Mouse (Mus musculus) mouse embryonic stem cell (cell line): ENCODE measurements around the gene 4930467E23Rik.
"Not testable (repeated sequence)": the region's sequence is repeated elsewhere in the genome, so short reads cannot be mapped to it uniquely, and the experiment has no call there.

Source experiments
- in situ Hi-C, 2 experiments: fragments of 300-500 bp; cut with MboI; formaldehyde crosslinking; loops; 1 replicate in 1 of 2; 3 replicates in 1 of 2; pipeline ENCODE4 v1.14.3; 2019 to 2020; ENCODE audit warnings: low sequenced_read_pairs in 2 of 2, low pct_unique_long_range_greater_than_20kb in 1 of 2, mixed read lengths in 1 of 2; ENCODE audit not compliant: unreplicated experiment in 1 of 2

4930467E23Rik gene

DNA sequence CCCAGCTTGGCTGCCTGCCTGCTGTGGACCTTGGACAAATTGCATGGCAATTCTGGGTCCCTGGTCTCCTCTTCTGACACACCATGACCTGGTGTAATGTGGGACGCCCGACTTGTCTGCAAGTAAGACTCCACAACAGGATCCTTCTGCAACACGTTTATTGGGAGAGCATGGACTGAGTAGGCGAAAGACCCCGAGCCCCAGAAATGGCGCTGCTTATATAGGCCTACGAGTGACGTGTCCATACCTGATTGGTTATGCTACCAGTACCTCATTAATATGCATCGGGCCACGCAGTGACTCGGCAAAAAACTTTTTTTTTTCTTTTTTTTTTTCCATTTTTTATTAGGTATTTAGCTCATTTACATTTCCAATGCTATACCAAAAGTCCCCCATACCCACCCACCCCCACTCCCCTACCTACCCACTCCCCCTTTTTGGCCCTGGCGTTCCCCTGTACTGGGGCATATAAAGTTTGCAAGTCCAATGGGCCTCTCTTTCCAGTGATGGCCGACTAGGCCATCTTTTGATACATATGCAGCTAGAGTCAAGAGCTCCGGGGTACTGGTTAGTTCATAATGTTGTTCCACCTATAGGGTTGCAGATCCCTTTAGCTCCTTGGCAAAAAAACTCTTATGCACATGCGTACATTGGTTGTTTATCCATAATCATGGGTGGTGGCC, 21.5 kb upstream of the 4930467E23Rik start:
- in situ Hi-C loops: not testable (repeated sequence)

DNA sequence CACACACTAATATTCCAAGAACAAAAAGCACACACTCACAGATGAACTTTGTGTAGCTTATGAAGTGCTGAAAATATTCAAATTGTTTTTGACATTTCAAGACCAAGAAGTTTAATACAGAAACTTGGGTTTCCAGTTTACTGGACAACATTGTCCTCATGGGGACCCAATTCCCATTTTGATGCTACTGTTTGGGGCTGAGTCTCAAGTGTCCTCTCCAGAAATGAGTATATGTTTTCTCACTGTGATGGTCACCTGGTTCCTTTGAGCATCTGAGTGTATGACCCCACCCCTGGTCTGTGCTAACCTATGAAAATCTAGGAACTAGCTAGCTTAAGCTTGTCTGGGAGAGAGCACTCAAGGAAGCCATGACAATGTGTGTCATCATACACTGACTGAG, 20.4 kb upstream of the 4930467E23Rik start:
- in situ Hi-C loops: not testable (repeated sequence)

DNA sequence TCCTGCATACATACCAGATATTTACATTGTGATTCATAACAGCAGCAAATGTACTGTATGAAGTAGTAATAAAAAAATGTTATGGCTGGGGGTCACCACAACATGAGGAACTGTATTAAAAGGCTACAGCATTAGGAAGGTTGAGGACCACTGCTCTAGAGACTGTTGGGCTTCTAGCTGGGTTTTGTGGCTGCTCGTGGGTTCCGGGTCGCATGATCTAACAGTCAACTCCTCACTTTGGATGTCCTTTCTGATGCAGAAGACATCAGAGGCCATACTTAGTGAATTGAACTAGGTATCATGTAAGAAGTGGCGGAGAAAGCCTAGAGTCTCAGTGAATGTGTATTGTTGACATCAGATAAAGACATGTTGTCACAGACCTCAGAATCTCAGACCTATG, 19.9 kb upstream of the 4930467E23Rik start:
- in situ Hi-C loops: not testable (repeated sequence)

DNA sequence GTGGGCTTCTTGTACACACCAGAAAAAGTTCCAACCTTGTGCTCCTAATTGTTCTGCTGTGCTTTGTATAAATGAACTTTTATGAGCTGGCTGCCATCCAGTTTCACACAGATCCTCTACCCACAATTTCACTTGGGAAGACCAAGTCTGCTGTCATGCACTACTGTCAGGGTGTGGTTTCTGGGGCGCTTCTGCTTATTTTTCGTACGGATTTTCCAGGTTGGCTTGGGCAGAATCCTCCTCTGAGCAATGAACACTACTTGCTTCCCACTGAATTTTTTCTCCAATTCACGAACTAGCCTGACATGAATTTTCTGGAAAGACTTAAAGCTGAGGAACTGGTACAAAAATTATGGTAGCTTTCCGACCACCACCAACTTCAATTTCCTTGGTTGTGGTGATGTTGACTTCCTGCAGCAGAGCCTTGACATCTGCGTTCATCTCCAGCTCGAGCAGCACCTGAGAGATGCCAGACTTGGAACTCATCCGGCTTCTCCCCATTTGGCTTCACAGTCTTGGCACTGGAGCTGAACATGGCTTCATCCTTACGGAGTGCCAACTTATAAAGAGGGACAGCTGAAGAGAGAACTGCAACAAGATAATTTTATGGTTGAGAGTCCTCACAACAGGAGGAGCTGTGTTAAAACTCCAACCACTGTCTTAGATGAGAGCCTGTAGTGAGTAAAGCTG, 18.1 kb upstream of the 4930467E23Rik start:
- in situ Hi-C loops: not testable (repeated sequence)

DNA sequence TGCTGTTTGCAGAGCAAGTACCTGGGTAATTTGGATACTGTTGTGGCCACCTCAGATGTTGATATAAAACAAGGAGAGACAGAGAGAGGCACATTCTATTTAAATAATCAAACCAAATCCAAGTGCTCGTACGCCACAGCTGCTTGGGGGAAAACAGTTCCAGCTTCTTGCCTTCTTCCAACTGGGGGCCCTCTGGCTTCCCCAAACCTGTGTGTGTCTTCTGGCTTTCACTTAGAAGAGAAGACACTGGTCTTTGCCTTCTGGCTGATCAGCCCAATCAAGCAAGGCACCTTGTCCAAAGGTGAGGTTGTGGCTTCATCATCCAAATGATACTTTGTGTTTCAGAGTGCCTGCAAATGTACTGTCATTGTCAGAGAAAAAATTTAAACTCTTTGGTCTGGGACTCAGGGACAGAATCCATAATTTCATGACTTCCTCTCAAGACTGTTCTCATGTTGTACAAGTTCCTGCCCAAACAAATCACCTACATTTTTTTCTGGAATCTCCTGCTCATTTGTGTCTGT, 17.1 kb upstream of the 4930467E23Rik start:
- in situ Hi-C loops: not testable (repeated sequence)

DNA sequence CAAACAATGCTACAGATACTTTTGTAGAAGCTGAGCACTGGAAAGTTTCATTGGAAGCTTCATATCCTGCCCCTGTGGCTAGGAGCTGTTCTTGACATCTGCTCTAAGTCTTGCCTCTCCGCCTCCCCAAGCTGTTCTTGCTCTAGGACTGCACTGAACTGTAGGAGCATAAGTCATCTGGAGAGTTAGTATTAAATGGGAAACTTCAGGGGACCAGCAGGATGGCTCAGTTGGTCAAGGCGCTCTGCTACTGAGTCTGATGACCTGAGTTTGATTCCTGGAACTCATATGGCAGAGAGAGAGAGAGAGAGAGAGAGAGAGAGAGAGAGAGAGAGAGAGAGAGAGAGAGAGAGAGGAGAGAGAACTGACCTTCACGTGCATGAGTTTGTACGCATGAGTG, 16.6 kb upstream of the 4930467E23Rik start:
- in situ Hi-C loops: not testable (repeated sequence)

DNA sequence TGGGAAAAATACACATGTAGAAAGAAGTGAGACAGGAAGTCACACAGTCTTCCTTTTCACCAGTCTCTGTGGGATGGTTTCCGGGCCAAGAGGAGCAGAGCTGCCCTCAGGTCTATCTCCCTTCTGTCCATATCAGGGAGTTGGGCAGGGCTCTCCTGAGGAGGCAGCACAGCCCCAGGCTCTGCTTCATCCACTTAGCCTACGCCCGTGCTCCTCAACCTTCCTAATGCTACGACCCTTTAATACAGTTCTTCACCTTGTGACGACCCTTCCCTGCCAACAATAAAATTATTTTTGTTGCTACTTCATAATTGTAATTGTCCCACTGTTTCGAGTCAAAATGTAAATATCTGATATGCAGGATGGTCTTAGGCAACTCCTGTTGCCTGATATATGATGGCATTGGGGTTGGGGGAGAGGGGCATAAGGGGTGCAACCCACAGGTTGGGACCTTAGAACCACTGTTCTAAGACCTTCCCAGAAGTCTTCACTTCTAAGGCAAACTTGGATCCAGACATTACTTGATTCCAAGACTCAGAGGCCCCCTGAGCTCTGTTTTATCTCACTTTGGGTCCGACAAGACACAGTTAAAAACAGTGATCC, 16.0 kb upstream of the 4930467E23Rik start:
- in situ Hi-C loops: not testable (repeated sequence)

DNA sequence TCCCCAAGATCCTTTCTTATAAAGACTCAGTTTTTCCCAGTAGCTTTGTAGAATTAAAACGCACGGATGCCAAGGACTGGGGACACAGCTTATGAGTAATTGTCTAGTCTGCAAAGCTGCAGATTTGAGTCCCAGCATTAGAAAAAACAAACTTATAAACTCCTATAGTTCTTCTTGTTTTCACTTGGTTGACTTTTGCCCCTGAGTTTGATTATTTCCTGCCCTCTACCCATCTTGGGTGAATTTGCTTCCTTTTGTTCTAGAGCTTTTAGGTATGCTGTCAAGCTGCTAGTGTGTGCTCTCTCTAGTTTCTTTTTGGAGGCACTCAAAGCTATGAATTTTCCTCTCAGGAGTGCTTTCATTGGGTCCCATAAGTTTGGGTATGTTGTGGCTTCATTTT, 14.9 kb upstream of the 4930467E23Rik start:
- in situ Hi-C loops: not testable (repeated sequence)

DNA sequence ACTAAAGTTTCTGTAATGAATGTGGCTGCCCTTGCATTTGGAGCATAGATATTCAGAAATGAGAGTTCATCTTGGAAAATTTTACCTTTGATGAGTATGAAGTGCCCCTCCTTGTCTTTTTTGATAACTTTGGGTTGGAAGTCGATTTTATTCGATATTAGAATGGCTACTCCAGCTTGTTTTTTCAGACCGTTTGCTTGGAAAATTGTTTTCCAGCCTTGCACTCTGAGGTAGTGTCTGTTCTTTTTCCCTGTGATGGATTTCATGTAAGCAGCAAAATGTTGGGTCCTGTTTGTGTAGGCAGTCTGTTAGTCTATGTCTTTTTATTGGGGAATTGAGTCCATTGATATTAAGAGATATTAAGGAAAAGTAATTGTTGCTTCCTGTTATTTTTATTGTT, 14.1 kb upstream of the 4930467E23Rik start:
- in situ Hi-C loops: not testable (repeated sequence)

DNA sequence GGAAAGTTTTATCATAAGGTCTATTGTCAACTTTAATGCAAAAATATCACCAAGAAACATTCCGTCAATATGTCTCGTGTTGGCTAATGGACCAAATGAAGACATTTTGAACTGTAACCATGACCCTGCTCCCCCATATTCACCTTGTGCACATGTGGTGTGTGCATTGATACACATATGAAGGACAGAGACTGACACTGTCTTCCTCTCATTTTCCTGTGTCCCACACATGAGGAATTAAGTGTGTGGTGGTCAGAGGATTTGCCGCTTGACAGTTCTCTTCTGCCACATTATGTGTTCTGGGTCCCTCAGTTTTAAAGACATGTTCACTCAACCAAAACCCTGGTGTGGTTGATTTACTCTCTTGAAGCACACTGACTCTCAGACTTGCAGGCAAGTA, 11.5 kb upstream of the 4930467E23Rik start:
- in situ Hi-C loops: not testable (repeated sequence)

DNA sequence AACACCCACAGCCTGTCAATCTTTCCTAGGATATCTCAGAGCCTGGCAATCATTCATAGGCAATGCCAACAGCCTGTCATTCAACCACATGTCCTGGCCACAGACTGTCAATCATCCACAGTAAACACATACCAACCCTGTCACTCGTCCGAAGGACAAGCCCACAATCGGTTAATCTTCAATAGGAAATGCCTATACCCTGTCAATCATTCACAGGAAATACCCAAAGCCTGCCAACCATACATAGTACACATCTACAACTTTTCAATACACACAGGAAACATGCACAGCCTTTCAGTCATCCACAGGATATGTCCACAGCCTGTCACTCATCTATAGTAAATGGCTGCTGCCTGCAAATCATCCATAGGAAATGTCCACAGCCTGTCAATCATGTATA, 9.9 kb upstream of the 4930467E23Rik start:
- in situ Hi-C loops: not testable (repeated sequence)

DNA sequence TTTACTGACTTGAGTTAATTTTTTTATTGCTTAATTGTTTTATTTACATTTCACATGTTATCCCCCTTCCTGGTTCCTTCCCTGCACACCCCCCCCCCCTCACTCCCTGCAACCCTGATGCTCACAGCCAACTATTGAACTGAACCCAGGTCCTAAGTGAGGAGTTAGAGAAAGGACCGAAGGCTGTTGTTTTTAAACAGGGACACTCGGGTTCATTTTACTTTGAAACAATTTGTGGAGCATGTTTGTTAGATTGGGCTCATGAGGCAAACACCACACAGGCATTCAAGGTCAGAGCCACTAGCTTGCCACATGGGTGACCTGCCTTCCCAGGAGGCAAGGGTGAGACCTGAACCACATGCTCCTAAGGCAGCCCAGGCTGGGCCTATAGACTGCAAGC, 4.5 kb upstream of the 4930467E23Rik start:
- in situ Hi-C loops: not testable (repeated sequence)

DNA sequence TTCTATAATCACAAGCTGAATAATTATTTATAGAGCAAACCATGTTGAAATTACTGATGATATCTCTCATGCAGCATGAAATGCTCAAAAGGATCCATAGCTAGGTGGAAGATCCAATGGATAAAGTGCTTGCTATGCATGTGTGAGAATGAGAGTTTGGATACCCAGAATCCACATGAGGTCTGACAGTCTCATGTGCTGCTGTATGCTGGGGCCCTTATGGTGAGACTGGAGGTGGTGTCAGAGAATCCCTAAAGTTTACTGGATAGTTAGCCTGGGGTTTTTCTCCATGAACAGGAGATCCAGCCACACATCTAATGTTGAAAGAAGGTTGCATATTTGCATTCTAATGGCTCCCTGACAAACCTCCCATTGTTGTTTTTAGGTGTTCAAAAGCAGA, 22.4 kb downstream of the 4930467E23Rik start:
- in situ Hi-C loops: not testable (repeated sequence)

DNA sequence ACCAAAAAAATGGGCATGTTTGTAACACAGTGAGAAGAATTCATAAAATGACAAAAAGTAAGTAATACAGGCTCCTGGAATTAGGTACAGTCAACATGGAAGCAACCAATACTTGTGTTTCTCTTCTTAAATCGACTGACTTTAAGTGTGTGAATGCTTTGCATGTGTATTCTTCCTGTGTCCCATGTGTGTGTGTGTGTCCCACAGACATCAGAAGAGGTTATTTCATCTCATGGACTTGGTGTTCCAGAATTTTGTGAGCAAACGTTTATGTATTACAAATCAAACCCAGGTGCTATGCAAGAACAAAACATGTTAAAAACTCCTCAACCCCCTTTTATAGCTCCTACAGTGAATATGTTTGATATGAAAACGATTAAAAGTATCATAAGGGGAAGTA, 24.8 kb downstream of the 4930467E23Rik start:
- in situ Hi-C loops: not testable (repeated sequence)

DNA sequence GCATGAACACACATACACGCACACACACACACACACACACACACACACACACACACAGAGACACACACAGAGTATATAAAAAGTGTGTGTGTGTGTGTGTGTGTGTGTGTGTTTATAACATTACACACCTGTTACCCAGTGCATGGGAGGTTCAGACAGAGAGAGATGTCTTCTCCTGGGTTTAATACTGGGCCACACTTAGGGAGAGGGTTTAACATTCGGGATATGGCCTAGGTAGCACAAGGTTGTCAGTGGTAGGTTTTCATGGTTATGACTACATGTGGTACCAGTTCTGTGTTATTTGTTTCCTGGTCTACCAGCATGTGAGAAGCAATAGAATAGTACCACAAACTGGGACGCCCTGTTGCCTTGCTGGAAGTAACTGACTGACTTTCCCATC, 25.6 kb downstream of the 4930467E23Rik start:
- in situ Hi-C loops: not testable (repeated sequence)

DNA sequence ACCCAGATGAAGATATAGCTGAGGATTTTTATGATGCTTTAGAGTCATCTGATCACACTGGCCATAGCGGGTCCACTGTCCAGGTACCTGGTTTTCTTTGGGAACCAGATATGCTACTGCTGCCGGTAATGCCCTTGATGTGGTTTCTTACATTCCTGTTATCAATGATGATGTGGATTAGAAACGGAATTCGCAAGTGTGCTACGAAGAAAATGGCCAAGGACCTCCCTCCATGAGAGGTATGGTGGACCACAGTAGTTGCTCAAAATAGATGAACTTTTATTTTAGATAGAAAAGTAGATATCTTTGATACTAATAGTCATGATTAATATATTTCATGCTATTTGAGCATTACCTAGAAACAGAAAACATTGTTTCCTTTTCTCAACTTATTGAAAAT, 32.3 kb downstream of the 4930467E23Rik start:
- in situ Hi-C loops: not testable (repeated sequence)

DNA sequence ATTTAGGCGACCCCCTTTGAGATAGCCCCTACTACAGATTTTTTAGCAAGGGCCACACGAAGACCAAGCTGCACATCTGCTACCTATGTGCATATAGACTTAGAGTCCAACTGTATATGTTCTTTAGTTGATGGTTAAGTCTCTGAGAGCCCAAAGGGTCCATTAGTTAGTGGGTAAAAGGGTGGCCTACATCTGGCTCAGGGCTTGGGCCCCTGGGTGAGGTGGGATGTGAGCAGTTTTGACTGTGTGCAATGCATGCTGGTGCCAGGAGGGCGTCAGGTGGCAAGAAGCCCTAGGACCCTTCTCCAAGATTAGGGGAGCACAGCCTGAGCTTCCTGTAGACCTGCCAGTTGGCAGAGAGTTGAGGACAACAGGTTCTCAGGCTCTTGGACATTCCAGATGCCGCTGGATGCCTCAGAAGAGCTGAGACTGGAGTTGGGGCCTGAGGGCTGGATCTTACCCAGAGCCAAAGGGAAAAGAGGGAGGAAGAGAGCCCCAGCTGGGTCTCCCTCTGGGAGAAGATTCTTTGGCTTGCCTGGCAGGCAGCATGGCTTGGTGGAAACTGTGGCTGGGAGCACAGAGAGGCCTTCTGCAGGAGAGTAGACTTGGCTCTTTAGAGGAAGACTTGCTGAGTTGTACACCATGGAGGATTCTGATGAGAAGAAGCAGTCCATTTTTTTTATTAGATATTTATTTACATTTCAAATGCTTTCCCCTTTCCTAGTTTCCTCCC, 33.6 kb downstream of the 4930467E23Rik start:
- in situ Hi-C loops: not testable (repeated sequence)

DNA sequence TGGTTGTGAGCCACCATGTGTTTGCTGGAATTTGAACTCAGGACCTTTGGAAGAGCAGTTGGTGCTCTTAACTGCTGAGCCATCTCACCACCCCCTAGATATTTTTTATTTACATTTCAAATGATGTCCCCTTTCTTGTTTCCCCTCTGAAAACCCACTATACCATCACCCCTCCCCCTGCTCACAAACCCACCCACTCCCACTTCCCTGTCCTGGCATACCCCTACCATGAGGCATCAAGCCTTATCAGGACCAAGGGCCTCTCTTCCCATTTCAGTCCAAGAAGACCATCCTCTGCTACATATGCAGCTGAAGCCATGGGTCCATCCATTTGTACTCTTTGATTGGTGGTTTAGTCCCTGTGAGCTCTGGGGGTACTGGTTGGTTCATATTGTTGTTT, 36.2 kb downstream of the 4930467E23Rik start:
- in situ Hi-C loops: not testable (repeated sequence)

DNA sequence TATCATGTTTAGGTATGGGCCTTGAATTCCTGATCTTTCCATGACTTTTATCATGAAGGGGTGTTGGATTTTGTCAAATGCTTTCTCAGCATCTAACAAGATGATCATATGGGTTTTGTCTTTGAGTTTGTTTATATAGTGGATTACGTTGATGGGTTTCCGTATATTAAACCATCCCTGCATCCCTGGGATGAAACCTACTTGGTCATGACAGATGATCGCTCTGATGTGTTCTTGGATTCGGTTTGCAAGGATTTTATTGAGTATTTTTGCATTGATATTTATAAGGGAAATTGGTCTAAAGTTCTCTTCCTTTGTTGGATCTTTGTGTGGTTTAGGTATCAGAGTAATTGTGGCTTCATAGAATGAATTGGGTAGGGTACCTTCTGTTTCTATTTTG, 44.1 kb downstream of the 4930467E23Rik start:
- in situ Hi-C loops: not testable (repeated sequence)
